Mouse (Mus musculus) embryonic facial prominence, embryonic 10.5 days (tissue): ENCODE data around the gene Lrrc75a. TPM values are rescaled to one million over a fixed set of nuclear protein-coding genes. Genes with fewer than 3 reads are reported as not detected.

Source experiments
- DNase-seq: peaks from one replicate; pipeline ENCODE4 v3.0.0-alpha.2; 2017; ENCODE audit warnings: low spot score
- H3K27ac ChIP-seq: fragments of 300-500 bp; sonication (generic); replicated peaks from 2 replicates; pipeline ENCODE4 v1.5.1; 2016; ENCODE audit warnings: mild to moderate bottlenecking
- H3K27me3 ChIP-seq: fragments of 300-500 bp; sonication (generic); replicated peaks from 2 replicates; pipeline ENCODE4 v1.6.1; 2016; ENCODE audit warnings: low read depth, mild to moderate bottlenecking; ENCODE audit not compliant: poor library complexity, severe bottlenecking
- H3K36me3 ChIP-seq: fragments of 300-500 bp; sonication (generic); replicated peaks from 2 replicates; pipeline ENCODE4 v1.6.1; 2016; ENCODE audit warnings: mild to moderate bottlenecking, moderate library complexity
- H3K4me1 ChIP-seq: fragments of 300-500 bp; sonication (generic); 2 replicates; pipeline ENCODE4 v1.6.1; 2016
- H3K4me3 ChIP-seq: fragments of 300-500 bp; sonication (generic); 2 replicates; pipeline ENCODE4 v1.5.1; 2016; ENCODE audit warnings: mild to moderate bottlenecking, moderate library complexity
- H3K9me3 ChIP-seq: fragments of 300-500 bp; sonication (generic); 2 replicates; pipeline ENCODE4 v1.6.1; 2016; ENCODE audit warnings: mild to moderate bottlenecking
- WGBS: fragments of 180-500 bp; shearing (Covaris S2); methylation state at CpG from one replicate; pipeline ENCODE4 v1.1.7; 2016; 5-methylcytosine and 5-hydroxymethylcytosine counted together
- polyA plus RNA-seq: library from polyadenylated mRNA; unstranded; fragments of >200 nt; fragmentation: Nextera tagmentation; extraction: Ambion mirVana; gene quantifications from 2 replicates; pipeline ENCODE4 v1.2.1, GENCODE M21; 2016

The Lrrc75a gene
- polyA plus RNA-seq: 11.2 and 12.9 TPM in 2 replicates

GRCm38 (mm10) chr11:62647661-62648590 lies at the start of gene Lrrc75a:
TSS of gene Lrrc75a (minus strand) at chr11:62648523.
- no peaks in the 10 kb centered on the region for H3K27me3 ChIP-seq
- 2% methylated on average over 81 of the region's 86 CpGs for WGBS

GRCm38 (mm10) chr11:62695126-62695525 lies 46.8 kb upstream of the Lrrc75a start:
- H3K9me3 ChIP-seq: no peaks in the 10 kb centered on the region
- no peak overlapping the region for H3K27ac ChIP-seq
- peak; percentile 7 for DNase-seq
- WGBS: 89% methylated on average over 8 of the region's 8 CpGs
- H3K4me3 ChIP-seq: no peak overlapping the region
- H3K27me3 ChIP-seq: no peaks in the 10 kb centered on the region
- H3K36me3 ChIP-seq: no peaks in the 10 kb centered on the region
- no peaks in the 10 kb centered on the region for H3K4me1 ChIP-seq

More at GRCm38 (mm10) chr11:62647661-62648590, at the start of gene Lrrc75a:
- peaks cover 72% of the 10 kb centered on the region for H3K4me1 ChIP-seq
- H3K9me3 ChIP-seq: no peaks in the 10 kb centered on the region
- peak within 1 kb of the TSS; percentile 90 for H3K4me3 ChIP-seq
- peaks cover 39% of the 10 kb centered on the region for H3K36me3 ChIP-seq
- peak within 1 kb of the TSS; percentile 91 for H3K27ac ChIP-seq
- peak; percentile 38 for DNase-seq

GRCm38 (mm10) chr11:62693299-62694184 lies 45.2 kb upstream of the Lrrc75a start:
- no peaks in the 10 kb centered on the region for H3K9me3 ChIP-seq
- no peak overlapping the region for H3K4me3 ChIP-seq
- H3K27me3 ChIP-seq: no peaks in the 10 kb centered on the region
- 22% methylated on average over 11 of the region's 11 CpGs for WGBS
- DNase-seq: peak; percentile 60
- H3K4me1 ChIP-seq: no peaks in the 10 kb centered on the region
- H3K36me3 ChIP-seq: no peaks in the 10 kb centered on the region
- 0 out of 2 replicates have a peak overlapping the region, but pooled peaks have one; percentile 49 for H3K27ac ChIP-seq

GRCm38 (mm10) chr11:62691592-62691991 lies 43.3 kb upstream of the Lrrc75a start:
- H3K4me1 ChIP-seq: no peaks in the 10 kb centered on the region

GRCm38 (mm10) chr11:62679954-62680353 lies 31.6 kb upstream of the Lrrc75a start:
- no peaks in the 10 kb centered on the region for H3K27me3 ChIP-seq
- no peaks in the 10 kb centered on the region for H3K36me3 ChIP-seq
- WGBS: 91% methylated on average over 4 of the region's 4 CpGs
- H3K4me1 ChIP-seq: peaks cover 12% of the 10 kb centered on the region
- DNase-seq: no peak
- H3K27ac ChIP-seq: no peak overlapping the region
- no peak overlapping the region for H3K4me3 ChIP-seq
- H3K9me3 ChIP-seq: no peaks in the 10 kb centered on the region

More at GRCm38 (mm10) chr11:62691592-62691991, 43.3 kb upstream of the Lrrc75a start:
- 92% methylated on average over 3 of the region's 3 CpGs for WGBS
- DNase-seq: no peak
- H3K4me3 ChIP-seq: no peak overlapping the region
- no peaks in the 10 kb centered on the region for H3K9me3 ChIP-seq
- H3K27me3 ChIP-seq: no peaks in the 10 kb centered on the region
- H3K27ac ChIP-seq: no peak overlapping the region
- no peaks in the 10 kb centered on the region for H3K36me3 ChIP-seq

GRCm38 (mm10) chr11:62678778-62679354 lies 30.5 kb upstream of the Lrrc75a start:
- H3K27ac ChIP-seq: no peak overlapping the region
- no peak overlapping the region for H3K4me3 ChIP-seq
- no peaks in the 10 kb centered on the region for H3K9me3 ChIP-seq
- H3K36me3 ChIP-seq: no peaks in the 10 kb centered on the region
- H3K27me3 ChIP-seq: no peaks in the 10 kb centered on the region
- peaks cover 12% of the 10 kb centered on the region for H3K4me1 ChIP-seq
- WGBS: 84% methylated on average over 7 of the region's 7 CpGs
- no peak for DNase-seq

- DNase-seq: no peak
- H3K27me3 ChIP-seq: no peaks in the 10 kb centered on the region
- no peaks in the 10 kb centered on the region for H3K36me3 ChIP-seq
- no peaks in the 10 kb centered on the region for H3K9me3 ChIP-seq
- H3K27ac ChIP-seq: no peak overlapping the region
- 90% methylated on average over 4 of the region's 4 CpGs for WGBS
- H3K4me1 ChIP-seq: peaks cover 26% of the 10 kb centered on the region
- no peak overlapping the region; the same call in 1 of the 2 replicates for H3K4me3 ChIP-seq
Measured at GRCm38 (mm10) chr11:62676290-62676596, 27.9 kb upstream of the Lrrc75a start.

- DNase-seq: peak; percentile 80
- 21% methylated on average over 17 of the region's 17 CpGs for WGBS
- H3K27ac ChIP-seq: peak overlapping the region; percentile 82
- no peaks in the 10 kb centered on the region for H3K36me3 ChIP-seq
- peaks cover 32% of the 10 kb centered on the region for H3K4me1 ChIP-seq
- H3K4me3 ChIP-seq: peak overlapping the region; percentile 49
- no peaks in the 10 kb centered on the region for H3K9me3 ChIP-seq
- H3K27me3 ChIP-seq: no peaks in the 10 kb centered on the region
Measured at GRCm38 (mm10) chr11:62675480-62676289, 27.4 kb upstream of the Lrrc75a start.

GRCm38 (mm10) chr11:62670006-62670405 lies 21.7 kb upstream of the Lrrc75a start:
- no peak overlapping the region for H3K27ac ChIP-seq
- no peaks in the 10 kb centered on the region for H3K27me3 ChIP-seq
- no peaks in the 10 kb centered on the region for H3K9me3 ChIP-seq
- no peak overlapping the region for H3K4me3 ChIP-seq
- WGBS: 91% methylated on average over 6 of the region's 6 CpGs
- no peak for DNase-seq
- H3K36me3 ChIP-seq: peaks cover 32% of the 10 kb centered on the region
- peaks cover 25% of the 10 kb centered on the region for H3K4me1 ChIP-seq

- Histone ChIP-seq H3K9me3 (no peaks in the 10 kb centered on the region), H3K4me3 (no peak overlapping the region), H3K4me1 (peaks cover 25% of the 10 kb centered on the region), H3K27me3 (no peaks in the 10 kb centered on the region), H3K36me3 (peaks cover 37% of the 10 kb centered on the region), H3K27ac (no peak overlapping the region)
- DNase-seq: no peak
- WGBS: 74% methylated on average over 12 of the region's 12 CpGs
Measured at GRCm38 (mm10) chr11:62669471-62669870, 21.1 kb upstream of the Lrrc75a start.

GRCm38 (mm10) chr11:62668986-62669385 lies 20.7 kb upstream of the Lrrc75a start:
- no peaks in the 10 kb centered on the region for H3K9me3 ChIP-seq
- no peak for DNase-seq

More at GRCm38 (mm10) chr11:62668986-62669385, 20.7 kb upstream of the Lrrc75a start:
- Histone ChIP-seq H3K27ac (no peak overlapping the region), H3K36me3 (peaks cover 41% of the 10 kb centered on the region), H3K27me3 (no peaks in the 10 kb centered on the region), H3K4me3 (no peak overlapping the region), H3K4me1 (peaks cover 25% of the 10 kb centered on the region)
- 92% methylated on average over 5 of the region's 5 CpGs for WGBS
